Mouse (Mus musculus) T-cell, adult 66 days (primary cell): Measurements from ENCODE around the gene Slc6a17. TPM values are rescaled to one million over a fixed set of nuclear protein-coding genes. Genes with fewer than 3 reads are reported as not detected.

Experiments
- total RNA-seq, 2 experiments: library from RNA; stranded (reverse); gene quantifications; 3 replicates in 1 of 2; 4 replicates in 1 of 2; pipeline ENCODE4 v1.2.4; 2023

Gene Slc6a17
- total RNA-seq, result not detected

DNA sequence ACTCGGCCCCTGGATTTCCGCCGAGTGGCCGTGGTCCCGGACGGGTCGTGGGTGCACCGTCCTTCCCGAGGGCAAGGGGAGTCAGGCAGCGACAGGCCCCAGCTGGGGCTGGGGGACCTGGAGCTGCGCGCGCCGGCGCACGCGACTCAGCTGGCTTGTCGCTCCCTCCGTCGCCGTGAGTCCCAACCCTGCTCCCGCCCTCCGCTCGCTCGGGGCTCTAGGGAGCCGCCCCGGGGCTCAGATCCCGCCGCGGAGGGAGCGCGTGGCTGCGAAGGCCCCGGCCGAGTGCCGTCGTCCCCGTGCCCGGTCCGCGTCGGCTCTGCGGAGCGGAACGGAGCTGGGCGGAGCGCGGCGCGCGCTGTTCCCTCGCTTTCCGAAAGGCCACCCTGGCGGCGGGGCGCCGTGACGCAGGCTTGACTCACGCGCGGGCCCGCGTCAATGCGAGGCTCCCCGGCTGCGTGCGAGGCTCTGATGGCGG, at the start of gene Slc6a17:
Slc6a17 (minus strand) TSS at position 388 of the 478 bp plus-strand sequence.

GRCm38 (mm10) chr3:107554842-107555241, 37.0 kb upstream of the Slc6a17 start, which contains the start of gene Ubl4b:
Ubl4b (minus strand) TSS chr3:107555073.

DNA sequence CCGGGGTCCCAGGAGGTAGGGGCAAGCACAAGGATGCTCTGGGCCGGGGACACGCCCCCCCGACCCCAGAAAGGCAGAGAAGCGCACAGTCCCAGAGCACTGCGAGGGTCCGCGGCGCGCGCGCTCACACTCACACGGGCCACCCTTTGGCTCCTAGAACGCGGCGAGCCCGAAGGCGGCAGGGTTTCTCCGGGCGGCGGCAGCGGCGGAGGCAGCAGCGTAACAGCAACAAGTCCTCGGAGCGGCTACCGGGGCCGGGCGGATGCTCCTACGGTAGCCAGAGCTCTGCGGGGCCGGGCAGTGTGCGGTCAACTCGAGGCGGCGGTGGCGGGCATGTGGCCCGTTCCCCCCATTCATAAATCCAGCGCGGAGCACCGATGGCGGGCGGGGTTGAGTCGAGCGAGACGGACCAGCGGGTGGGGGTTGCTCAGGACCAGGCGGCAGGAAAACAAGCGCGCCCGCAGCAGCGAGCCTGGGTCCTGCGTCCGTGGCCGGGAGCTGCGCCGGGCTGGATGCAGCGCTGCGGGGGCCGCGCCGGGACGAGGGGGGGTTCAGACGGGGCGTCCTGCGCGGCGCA, 58.5 kb downstream of the Slc6a17 start, which contains the start of gene Kcnc4:
Kcnc4 (minus strand) TSS at position 357 of the 577 bp plus-strand sequence.

Other genes starting within 250 kb of the Slc6a17 start
- 10 to 100 TPM; 45.2 to 49.5 TPM for gene Lamtor5, start 239.2 kb downstream of the Slc6a17 start, total RNA-seq
- gene Slc16a4, start 226.8 kb downstream of the Slc6a17 start, total RNA-seq, result 1 to 10 TPM in 1 of 2 experiments, under 1 TPM in 1; 0.83 to 1.5 TPM
- gene Rbm15, start 184.3 kb downstream of the Slc6a17 start, total RNA-seq, result 10 to 100 TPM; 53.3 TPM
- not detected for gene Kcnc4, start 58.5 kb downstream of the Slc6a17 start, total RNA-seq
- gene Ubl4b, start 37.1 kb upstream of the Slc6a17 start, total RNA-seq, result not detected
- gene Alx3, start 77.0 kb upstream of the Slc6a17 start, total RNA-seq, result not detected
- not detected for gene Gm10961, start 113.3 kb upstream of the Slc6a17 start, total RNA-seq
- gene Strip1, start 113.7 kb upstream of the Slc6a17 start, total RNA-seq, result 10 to 100 TPM; 53.0 to 55.1 TPM
- gene Ahcyl1, start 178.5 kb upstream of the Slc6a17 start, total RNA-seq, result 10 to 100 TPM; 75.7 to 84.7 TPM
- gene Csf1, start 242.5 kb upstream of the Slc6a17 start, total RNA-seq, result 10 to 100 TPM in 1 of 2 experiments, 1 to 10 TPM in 1; 5.0 to 10.4 TPM